Mouse (Mus musculus): ENCODE measurements around the gene Cldnd2. TPM values are rescaled to one million over a fixed set of nuclear protein-coding genes. Genes with fewer than 3 reads are reported as not detected.
A peak's percentile ranks its signal among the peaks of the same experiment; 100 is the strongest.

Gene Cldnd2
- polyA plus RNA-seq, 1 experiment from 2014 or later: not detected

DNA sequence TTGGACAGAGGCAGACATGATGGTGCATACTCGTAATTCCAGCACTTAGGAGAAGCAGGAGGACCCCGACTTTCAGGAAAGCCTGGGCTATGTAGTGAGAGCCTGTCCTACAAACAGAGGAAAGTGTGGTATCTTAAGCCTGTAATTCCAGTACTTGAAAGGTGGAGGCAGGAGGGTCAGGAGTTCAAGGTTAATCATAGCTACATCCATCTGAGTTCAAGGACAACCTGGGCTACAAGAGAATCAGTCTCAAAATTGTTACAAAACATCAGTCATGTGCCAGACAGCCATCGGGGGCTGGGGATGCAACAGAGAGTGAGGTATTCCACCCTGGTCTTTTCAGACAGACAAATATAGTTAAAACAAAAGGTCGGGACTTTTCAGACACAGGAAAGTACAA, 7.7 kb upstream of the Cldnd2 start:
- WGBS: 79% methylated on average over 4 of the region's 4 CpGs
- Histone ChIP-seq H3K36me3 (no peaks in the 10 kb centered on the region), H3K27me3 (ENCODE audit: insufficient read depth, poor library complexity, severe bottlenecking) (no peaks in the 10 kb centered on the region), H3K9me3 (peaks cover 2% of the 10 kb centered on the region; the same call in 1 of the 2 replicates), H3K27ac (no peak overlapping the region), H3K4me3 (no peak overlapping the region), H3K4me1 (replicated peaks) (no peaks in the 10 kb centered on the region)
- no peak for DNase-seq (ENCODE audit: low spot score)

DNA sequence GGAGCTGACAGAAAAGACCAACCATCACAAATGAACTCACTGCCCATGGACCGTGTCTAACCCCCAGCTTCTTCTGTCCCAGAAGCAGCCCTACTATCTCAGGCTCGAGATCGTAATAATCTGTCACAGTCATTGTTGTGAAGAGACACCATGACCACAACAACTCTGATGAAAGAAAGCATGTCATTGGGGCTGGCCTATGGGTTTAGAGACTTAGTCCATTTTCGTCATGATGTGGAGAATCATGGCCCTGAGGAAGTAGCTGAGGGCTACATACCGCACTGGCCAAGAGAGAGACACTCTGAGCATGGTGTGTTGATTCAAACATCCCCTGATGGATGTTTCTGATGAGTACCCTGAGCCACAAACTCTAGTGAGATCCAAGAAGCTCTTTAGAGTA, 5.9 kb upstream of the Cldnd2 start:
- WGBS: 87% methylated on average over 5 of the region's 5 CpGs

DNA sequence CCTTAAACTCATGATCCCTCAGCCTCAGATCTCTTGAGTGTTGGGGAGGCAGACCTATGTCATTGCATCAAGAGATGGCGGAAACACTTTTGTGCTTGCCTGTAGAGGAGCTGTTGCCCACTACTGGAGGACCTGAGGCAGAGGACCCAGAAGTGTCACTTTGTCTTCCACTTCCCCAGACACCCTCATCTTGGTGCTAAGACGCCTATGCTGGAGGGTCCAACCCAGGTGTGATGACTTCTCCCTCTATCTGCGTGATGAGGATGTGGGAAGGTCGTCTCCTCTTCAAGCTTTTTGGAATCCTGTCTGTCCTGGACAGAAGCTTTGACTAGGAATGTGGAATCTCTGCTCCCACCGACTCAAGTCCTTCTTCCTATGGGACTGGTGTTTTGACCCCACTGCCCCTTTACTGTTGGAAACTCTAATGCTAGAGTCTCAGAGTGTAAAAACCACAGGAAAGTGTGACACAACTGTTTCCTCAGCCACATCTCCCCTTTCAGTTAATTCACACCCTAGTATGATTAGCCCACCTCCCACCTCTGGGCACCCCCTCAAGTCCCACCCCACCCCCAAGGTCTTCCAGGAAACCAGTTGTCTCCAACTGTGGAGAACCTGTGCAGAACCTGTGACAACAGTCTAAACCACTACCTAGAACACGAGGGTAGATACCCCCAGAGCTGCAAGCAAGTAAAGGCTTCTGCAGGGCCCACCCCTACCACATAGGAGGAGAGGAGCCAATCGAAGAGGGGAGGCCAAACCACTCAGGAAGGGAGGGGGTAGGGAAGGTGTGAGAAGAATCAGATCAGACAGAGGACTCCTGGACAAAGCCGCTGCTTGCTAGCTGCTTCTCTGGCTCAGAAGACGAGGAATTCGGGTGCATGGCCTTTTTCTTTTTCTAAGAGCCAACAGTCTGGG, 4.0 kb upstream of the Cldnd2 start, which contains the start of gene Nkg7:
Gene Nkg7, plus strand, starts transcription at position 733 of the 915 bp plus-strand sequence.
- no peak within 1 kb of the TSS for H3K4me3 ChIP-seq
- H3K36me3 ChIP-seq: no peaks in the 10 kb centered on the region
- H3K4me1 ChIP-seq (replicated peaks): no peaks in the 10 kb centered on the region
- no peaks in the 10 kb centered on the region for H3K27me3 ChIP-seq (ENCODE audit: insufficient read depth, poor library complexity, severe bottlenecking)
- DNase-seq (ENCODE audit: low spot score): no peak
- peaks cover 2% of the 10 kb centered on the region; the same call in 1 of the 2 replicates for H3K9me3 ChIP-seq
- 78% methylated on average over 10 of the region's 10 CpGs for WGBS
- H3K27ac ChIP-seq: no peak within 1 kb of the TSS

More for the DNA sequence above, 5.9 kb upstream of the Cldnd2 start:
- H3K9me3 ChIP-seq: peaks cover 2% of the 10 kb centered on the region; the same call in 1 of the 2 replicates
- no peak overlapping the region for H3K4me3 ChIP-seq
- no peaks in the 10 kb centered on the region for H3K27me3 ChIP-seq (ENCODE audit: insufficient read depth, poor library complexity, severe bottlenecking)
- H3K27ac ChIP-seq: no peak overlapping the region
- no peaks in the 10 kb centered on the region for H3K4me1 ChIP-seq (replicated peaks)
- H3K36me3 ChIP-seq: no peaks in the 10 kb centered on the region
- DNase-seq (ENCODE audit: low spot score): no peak

DNA sequence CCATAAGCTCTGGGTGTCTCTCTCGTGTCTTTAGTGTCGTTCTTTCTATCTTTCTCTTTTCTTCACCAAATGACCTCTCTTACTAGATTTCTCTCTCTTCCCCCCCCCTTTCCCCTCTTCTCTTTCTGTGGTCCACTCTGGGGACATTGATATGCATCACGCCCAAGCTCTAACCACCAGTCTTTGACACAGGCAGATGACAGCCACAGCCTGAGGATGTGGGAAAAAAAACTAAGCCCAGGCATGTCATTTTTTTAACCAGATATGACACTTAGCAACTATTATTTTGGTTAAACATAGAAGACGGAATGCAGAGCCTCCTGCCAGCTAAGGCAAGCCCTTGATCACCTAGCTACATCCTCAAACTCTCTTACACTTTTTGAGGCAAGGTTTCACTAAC, 2.0 kb upstream of the Cldnd2 start:
- peaks cover 10% of the 10 kb centered on the region for H3K4me1 ChIP-seq (replicated peaks)
- H3K9me3 ChIP-seq: no peaks in the 10 kb centered on the region
- DNase-seq (ENCODE audit: low spot score): no peak
- no peaks in the 10 kb centered on the region for H3K27me3 ChIP-seq (ENCODE audit: insufficient read depth, poor library complexity, severe bottlenecking)
- no peaks in the 10 kb centered on the region for H3K36me3 ChIP-seq
- WGBS: 85% methylated on average over 4 of the region's 4 CpGs
- no peak overlapping the region for H3K27ac ChIP-seq
- H3K4me3 ChIP-seq: no peak overlapping the region

DNA sequence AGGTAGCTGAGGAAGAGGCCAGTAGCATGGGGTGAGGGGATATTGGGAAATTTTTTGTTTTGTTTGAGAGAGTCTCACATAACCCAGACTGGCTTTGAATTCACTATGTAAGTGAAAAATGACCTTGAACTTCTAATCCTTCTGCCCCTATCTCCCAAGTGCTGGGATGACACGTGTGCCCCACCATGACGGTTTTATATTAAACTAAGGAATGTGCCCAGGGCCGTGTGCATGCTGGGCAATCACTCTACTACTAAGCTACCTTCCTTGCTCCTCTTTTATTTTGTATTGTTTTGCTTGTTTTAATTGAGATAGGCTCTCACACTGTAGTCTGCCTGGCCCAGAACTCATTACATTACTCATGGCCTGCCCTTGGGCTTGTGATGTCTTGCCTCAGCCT, 489 bp downstream of the Cldnd2 start:
- no peak overlapping the region for H3K4me3 ChIP-seq
- H3K27me3 ChIP-seq (ENCODE audit: insufficient read depth, poor library complexity, severe bottlenecking): no peaks in the 10 kb centered on the region
- no peaks in the 10 kb centered on the region for H3K36me3 ChIP-seq
- H3K4me1 ChIP-seq (replicated peaks): peaks cover 22% of the 10 kb centered on the region
- DNase-seq (ENCODE audit: low spot score): no peak
- 91% methylated on average over 3 of the region's 3 CpGs for WGBS
- H3K27ac ChIP-seq: no peak overlapping the region
- H3K9me3 ChIP-seq: no peaks in the 10 kb centered on the region

DNA sequence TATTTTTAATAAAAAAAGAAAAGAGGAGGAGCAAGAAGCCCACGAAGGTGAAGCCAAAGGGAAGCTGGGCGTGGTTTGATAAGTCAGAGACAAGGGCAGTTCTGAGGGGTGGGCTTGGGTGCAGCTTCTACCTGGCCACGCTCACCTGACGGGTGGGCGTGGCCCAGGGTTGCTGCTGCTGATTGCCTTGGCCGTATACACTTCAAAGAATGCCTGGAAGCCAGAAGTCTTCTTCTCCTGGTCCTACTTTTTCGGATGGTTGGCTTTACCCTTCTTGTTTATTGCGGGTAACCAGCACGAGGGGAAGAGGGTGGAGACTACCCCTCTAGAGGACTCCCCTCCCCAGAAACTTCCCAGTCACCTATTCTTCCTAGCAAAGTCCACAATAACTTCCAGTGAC, 2.1 kb downstream of the Cldnd2 start:
- peak overlapping the region; percentile 66 for H3K4me3 ChIP-seq
- H3K4me1 ChIP-seq (replicated peaks): peaks cover 22% of the 10 kb centered on the region
- WGBS: 13% methylated on average over 9 of the region's 9 CpGs
- H3K27ac ChIP-seq: peak overlapping the region; percentile 84
- H3K9me3 ChIP-seq: no peaks in the 10 kb centered on the region
- no peak for DNase-seq (ENCODE audit: low spot score)
- no peaks in the 10 kb centered on the region for H3K36me3 ChIP-seq
- no peaks in the 10 kb centered on the region for H3K27me3 ChIP-seq (ENCODE audit: insufficient read depth, poor library complexity, severe bottlenecking)

DNA sequence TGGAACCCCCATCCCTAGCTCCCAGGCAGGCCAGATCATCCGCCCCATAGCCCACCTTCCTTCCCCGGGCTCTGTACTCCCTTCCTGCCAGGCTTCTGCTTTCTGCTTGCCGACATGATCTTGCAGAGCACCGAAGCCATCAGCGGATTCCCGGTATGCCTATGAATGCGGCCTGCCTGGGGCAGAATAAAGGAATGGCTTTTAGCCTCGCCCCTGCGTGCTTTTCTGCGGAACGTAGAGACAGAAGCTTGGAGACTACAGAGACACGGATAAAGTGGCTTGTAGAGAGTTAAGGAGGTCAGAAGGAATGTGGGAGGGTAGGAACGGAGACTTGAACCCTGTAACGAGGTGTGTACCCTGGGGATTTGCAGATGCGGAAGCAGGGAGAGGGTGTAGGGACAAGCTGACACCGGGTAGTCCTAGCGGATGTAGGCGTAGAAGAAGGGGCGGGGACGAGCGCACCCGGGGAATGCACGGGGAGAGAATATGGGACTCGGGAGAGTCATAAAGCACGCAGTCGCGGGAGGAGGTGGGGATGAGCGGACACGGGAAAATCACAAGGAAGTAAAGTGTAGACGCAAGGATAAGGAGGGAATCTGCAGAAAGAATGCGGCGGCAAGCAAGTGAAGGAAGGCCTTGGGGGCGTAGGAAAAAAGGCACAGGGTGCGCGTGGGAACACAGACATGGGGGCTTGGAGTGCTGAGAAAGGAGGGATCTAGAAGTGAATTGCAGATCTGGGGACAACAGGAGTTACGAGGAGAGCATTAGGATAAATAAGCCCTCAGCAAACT, 2.7 kb downstream of the Cldnd2 start:
- Histone ChIP-seq H3K27ac (peak overlapping the region; percentile 84), H3K36me3 (no peaks in the 10 kb centered on the region), H3K9me3 (no peaks in the 10 kb centered on the region), H3K27me3 (ENCODE audit: insufficient read depth, poor library complexity, severe bottlenecking) (no peaks in the 10 kb centered on the region), H3K4me3 (peak overlapping the region; percentile 66), H3K4me1 (replicated peaks) (peaks cover 22% of the 10 kb centered on the region)
- peak; percentile 76 for DNase-seq (ENCODE audit: low spot score)
- WGBS: under 1% methylated on average over 36 of the region's 36 CpGs

DNA sequence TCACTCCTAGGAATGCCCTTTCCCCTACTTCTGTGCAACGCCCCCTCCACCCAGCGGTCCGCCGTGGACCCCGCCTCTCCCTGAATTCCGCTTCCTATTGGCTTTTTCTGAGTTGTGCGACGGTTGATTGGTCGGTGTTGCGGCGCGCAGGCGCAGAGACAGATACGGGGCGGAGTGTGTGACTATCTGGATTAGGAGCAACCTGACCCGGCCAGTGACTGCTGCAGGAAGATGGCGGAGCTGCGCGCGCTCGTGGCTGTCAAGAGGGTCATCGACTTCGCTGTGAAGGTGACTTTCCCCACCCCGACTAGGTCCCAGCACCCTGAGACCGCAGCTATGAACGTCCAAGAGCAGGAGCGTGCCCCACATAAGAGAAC, 3.3 kb downstream of the Cldnd2 start, which contains the start of the genes Etfb and Gm45233:
Gene Etfb, plus strand, starts transcription at position 167 of the 377 bp plus-strand sequence.
Gene Gm45233, plus strand, starts transcription at position 212 of the 377 bp plus-strand sequence.
- Histone ChIP-seq H3K27me3 (ENCODE audit: insufficient read depth, poor library complexity, severe bottlenecking) (no peaks in the 10 kb centered on the region), H3K27ac (peak within 1 kb of the TSS; percentile 88), H3K4me1 (replicated peaks) (peaks cover 22% of the 10 kb centered on the region), H3K36me3 (no peaks in the 10 kb centered on the region), H3K4me3 (peak within 1 kb of the TSS; percentile 66), H3K9me3 (no peaks in the 10 kb centered on the region)
- under 1% methylated on average over 27 of the region's 27 CpGs for WGBS
- DNase-seq (ENCODE audit: low spot score): peak; percentile 95

DNA sequence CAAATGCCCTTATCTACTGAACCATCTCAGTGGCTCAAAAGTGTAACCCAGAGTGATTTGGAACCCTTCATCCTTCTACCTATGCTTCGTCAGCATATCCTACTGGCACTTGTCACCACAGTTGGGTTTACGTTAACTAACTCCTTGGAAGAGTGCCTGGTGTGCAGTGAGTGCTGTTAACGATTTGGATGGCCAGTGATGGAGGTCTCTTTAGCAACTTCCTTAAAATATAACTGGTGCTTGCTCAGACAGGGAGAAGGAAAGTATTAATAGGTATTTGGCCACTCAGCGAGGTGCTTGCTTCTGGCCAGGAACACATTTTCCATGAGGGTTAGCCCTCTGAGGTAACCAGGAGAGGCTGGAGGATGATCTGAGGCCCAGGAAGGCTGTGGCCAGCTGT, 7.2 kb downstream of the Cldnd2 start:
- Histone ChIP-seq H3K9me3 (no peaks in the 10 kb centered on the region), H3K36me3 (peaks cover 8% of the 10 kb centered on the region), H3K4me3 (no peak overlapping the region), H3K4me1 (replicated peaks) (peaks cover 16% of the 10 kb centered on the region), H3K27ac (no peak overlapping the region), H3K27me3 (ENCODE audit: insufficient read depth, poor library complexity, severe bottlenecking) (no peaks in the 10 kb centered on the region)
- no peak for DNase-seq (ENCODE audit: low spot score)
- 91% methylated on average over 4 of the region's 4 CpGs for WGBS

DNA sequence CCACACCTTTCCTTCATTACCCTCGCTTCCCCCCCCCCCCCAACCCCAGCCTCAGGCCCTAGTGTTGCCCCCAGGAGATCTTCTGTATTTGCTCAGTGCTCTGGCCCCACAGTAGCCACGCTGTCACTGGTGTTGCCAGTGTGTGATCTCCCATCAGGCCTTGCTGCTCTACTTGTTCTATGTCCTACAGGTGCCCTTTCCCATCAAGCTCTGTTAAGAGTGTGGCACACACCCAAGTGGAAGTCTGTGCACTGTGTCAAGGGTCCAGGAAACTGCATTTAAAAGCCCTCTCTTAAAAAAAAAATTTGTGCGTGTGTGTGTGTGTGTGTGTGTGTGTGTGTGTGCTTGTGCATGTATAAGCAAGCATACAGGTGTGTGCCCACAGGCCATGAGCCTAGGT, 7.7 kb downstream of the Cldnd2 start:
- H3K4me1 ChIP-seq (replicated peaks): peaks cover 12% of the 10 kb centered on the region
- no peak for DNase-seq (ENCODE audit: low spot score)
- 91% methylated on average over 3 of the region's 3 CpGs for WGBS

DNA sequence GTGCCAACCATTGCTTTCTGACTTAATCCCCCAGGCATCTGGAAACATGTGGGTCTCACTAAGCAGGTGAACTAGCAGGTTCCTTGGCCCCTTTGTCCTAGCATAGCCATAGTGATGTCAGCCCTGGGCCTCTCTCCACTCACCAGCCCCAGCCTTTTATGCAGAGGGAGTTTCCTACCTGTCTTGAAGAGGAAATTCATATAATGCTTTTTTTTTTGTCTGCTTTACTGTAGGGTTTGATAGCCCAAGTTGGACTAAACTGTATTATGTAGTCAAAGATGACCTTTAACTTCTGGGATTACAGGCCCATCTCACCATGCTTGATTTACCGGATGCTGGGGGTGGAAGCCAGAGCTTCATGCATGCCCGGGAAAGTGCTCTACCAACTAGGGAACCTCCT, 9.2 kb downstream of the Cldnd2 start:
- H3K36me3 ChIP-seq: peaks cover 28% of the 10 kb centered on the region
- H3K4me1 ChIP-seq (replicated peaks): peaks cover 4% of the 10 kb centered on the region
- H3K4me3 ChIP-seq: no peak overlapping the region
- 95% methylated on average over 2 of the region's 2 CpGs for WGBS
- no peaks in the 10 kb centered on the region for H3K9me3 ChIP-seq
- H3K27me3 ChIP-seq (ENCODE audit: insufficient read depth, poor library complexity, severe bottlenecking): no peaks in the 10 kb centered on the region
- no peak overlapping the region for H3K27ac ChIP-seq
- DNase-seq (ENCODE audit: low spot score): no peak

More for the DNA sequence above, 7.7 kb downstream of the Cldnd2 start:
- Histone ChIP-seq H3K27me3 (ENCODE audit: insufficient read depth, poor library complexity, severe bottlenecking) (no peaks in the 10 kb centered on the region), H3K27ac (no peak overlapping the region), H3K36me3 (peaks cover 12% of the 10 kb centered on the region), H3K4me3 (no peak overlapping the region), H3K9me3 (no peaks in the 10 kb centered on the region)

DNA sequence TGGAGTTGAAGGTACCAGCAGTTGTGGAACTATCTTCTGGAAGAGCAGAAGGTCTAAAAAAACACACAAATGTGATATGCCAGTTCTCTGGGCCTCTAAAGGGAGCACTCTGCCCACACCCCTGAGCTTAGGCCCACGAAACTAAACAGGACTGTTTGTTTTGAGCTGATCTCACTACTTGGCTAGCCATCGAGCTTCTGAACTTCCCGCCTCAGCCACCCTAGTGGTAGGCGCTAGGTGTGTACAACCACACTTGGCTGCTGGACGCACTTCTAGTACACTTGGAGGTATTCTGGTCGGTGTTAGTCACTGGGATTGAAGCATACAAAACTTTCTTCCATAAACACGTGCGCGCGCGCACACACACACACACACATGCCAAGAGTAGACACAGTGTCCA, 11.1 kb downstream of the Cldnd2 start:
- H3K36me3 ChIP-seq: peaks cover 47% of the 10 kb centered on the region
- no peaks in the 10 kb centered on the region for H3K4me1 ChIP-seq (replicated peaks)
- no peak overlapping the region for H3K4me3 ChIP-seq
- no peak overlapping the region for H3K27ac ChIP-seq
- no peaks in the 10 kb centered on the region for H3K27me3 ChIP-seq (ENCODE audit: insufficient read depth, poor library complexity, severe bottlenecking)
- WGBS: 96% methylated on average over 11 of the region's 11 CpGs
- no peaks in the 10 kb centered on the region for H3K9me3 ChIP-seq
- no peak for DNase-seq (ENCODE audit: low spot score)

DNA sequence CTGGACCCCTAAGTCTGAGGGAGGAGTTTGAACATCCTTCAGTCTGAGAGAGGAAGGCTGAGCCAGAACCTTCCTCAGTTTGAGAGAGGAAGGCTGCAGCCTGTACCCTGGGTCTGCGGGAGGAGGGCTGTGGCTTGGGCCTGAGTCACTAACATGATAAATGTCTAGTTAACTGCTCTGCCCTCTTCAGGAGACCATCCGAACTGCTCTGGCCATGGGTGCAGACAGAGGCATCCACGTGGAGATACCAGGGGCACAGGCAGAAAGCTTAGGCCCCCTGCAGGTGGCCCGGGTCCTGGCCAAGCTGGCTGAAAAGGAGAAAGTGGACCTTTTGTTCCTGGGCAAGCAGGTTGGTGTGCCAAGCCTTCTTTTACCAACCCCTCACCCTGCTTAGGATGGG, 12.0 kb downstream of the Cldnd2 start:
- no peaks in the 10 kb centered on the region for H3K4me1 ChIP-seq (replicated peaks)
- no peak overlapping the region for H3K27ac ChIP-seq
- WGBS: 50% methylated on average over 4 of the region's 4 CpGs
- H3K27me3 ChIP-seq (ENCODE audit: insufficient read depth, poor library complexity, severe bottlenecking): no peaks in the 10 kb centered on the region
- no peak overlapping the region for H3K4me3 ChIP-seq
- H3K9me3 ChIP-seq: no peaks in the 10 kb centered on the region
- peaks cover 56% of the 10 kb centered on the region for H3K36me3 ChIP-seq
- DNase-seq (ENCODE audit: low spot score): no peak

Measured in hindbrain, embryonic 10.5 days (tissue).